Mouse (Mus musculus) cerebellum, adult 18-20 months (tissue): ENCODE measurements around the gene Actn4.
"Not testable (repeated sequence)": the region's sequence is repeated elsewhere in the genome, so short reads cannot be mapped to it uniquely, and the experiment has no call there.

Experiments used
- DNase-seq, 2 experiments: peaks; one replicate each; pipeline ENCODE4 v3.0.0; 2021

Actn4 gene

GRCm38 (mm10) chr7:28969672-28970394, 7.7 kb upstream of the Actn4 start:
- no peak for DNase-seq

- DNase-seq: no peak
These were observed 7.1 kb upstream of the Actn4 start for GRCm38 (mm10) chr7:28969271-28969670.

- not testable (repeated sequence) for DNase-seq
These were observed 6.0 kb upstream of the Actn4 start for GRCm38 (mm10) chr7:28968120-28968519.

- DNase-seq: no peak
These were observed 4.8 kb upstream of the Actn4 start for GRCm38 (mm10) chr7:28966751-28967505.

- DNase-seq: no peak
These were observed 4.0 kb upstream of the Actn4 start for GRCm38 (mm10) chr7:28966181-28966580.

- DNase-seq: no peak
These were observed 3.3 kb upstream of the Actn4 start for GRCm38 (mm10) chr7:28965346-28965840.

- no peak for DNase-seq
These were observed 1.3 kb upstream of the Actn4 start for GRCm38 (mm10) chr7:28963399-28963923.

- DNase-seq: no peak
These were observed 585 bp downstream of the Actn4 start for GRCm38 (mm10) chr7:28961584-28961926.

- DNase-seq: no peak
These were observed 1.6 kb downstream of the Actn4 start for GRCm38 (mm10) chr7:28960354-28961046.

GRCm38 (mm10) chr7:28959505-28960045, 2.6 kb downstream of the Actn4 start:
- DNase-seq: no peak

GRCm38 (mm10) chr7:28958770-28959169, 3.4 kb downstream of the Actn4 start:
- DNase-seq: no peak

GRCm38 (mm10) chr7:28957997-28958725, 4.0 kb downstream of the Actn4 start:
- DNase-seq: no peak

- DNase-seq: no peak
These were observed 4.9 kb downstream of the Actn4 start for GRCm38 (mm10) chr7:28957286-28957685.

- DNase-seq: no peak
These were observed 5.9 kb downstream of the Actn4 start for GRCm38 (mm10) chr7:28956270-28956669.

GRCm38 (mm10) chr7:28955295-28955897, 6.7 kb downstream of the Actn4 start:
- DNase-seq: no peak

- no peak for DNase-seq
These were observed 7.4 kb downstream of the Actn4 start for GRCm38 (mm10) chr7:28954773-28955172.

- DNase-seq: no peak
These were observed 8.4 kb downstream of the Actn4 start for GRCm38 (mm10) chr7:28953476-28954376.

- no peak for DNase-seq
These were observed 9.4 kb downstream of the Actn4 start for GRCm38 (mm10) chr7:28952786-28953185.

- DNase-seq: no peak
These were observed 10.4 kb downstream of the Actn4 start for GRCm38 (mm10) chr7:28951764-28952163.

GRCm38 (mm10) chr7:28950346-28951037, 11.6 kb downstream of the Actn4 start:
- DNase-seq: no peak
